Mouse (Mus musculus) layer of hippocampus, adult 9-10 months (tissue): ENCODE measurements around the gene Ggn.
"Not testable (repeated sequence)": the region's sequence is repeated elsewhere in the genome, so short reads cannot be mapped to it uniquely, and the experiment has no call there.

ENCODE experiments used
- DNase-seq: peaks from one replicate; pipeline ENCODE4 v3.0.0; 2022; ENCODE audit warnings: low spot score

The Ggn gene

DNA sequence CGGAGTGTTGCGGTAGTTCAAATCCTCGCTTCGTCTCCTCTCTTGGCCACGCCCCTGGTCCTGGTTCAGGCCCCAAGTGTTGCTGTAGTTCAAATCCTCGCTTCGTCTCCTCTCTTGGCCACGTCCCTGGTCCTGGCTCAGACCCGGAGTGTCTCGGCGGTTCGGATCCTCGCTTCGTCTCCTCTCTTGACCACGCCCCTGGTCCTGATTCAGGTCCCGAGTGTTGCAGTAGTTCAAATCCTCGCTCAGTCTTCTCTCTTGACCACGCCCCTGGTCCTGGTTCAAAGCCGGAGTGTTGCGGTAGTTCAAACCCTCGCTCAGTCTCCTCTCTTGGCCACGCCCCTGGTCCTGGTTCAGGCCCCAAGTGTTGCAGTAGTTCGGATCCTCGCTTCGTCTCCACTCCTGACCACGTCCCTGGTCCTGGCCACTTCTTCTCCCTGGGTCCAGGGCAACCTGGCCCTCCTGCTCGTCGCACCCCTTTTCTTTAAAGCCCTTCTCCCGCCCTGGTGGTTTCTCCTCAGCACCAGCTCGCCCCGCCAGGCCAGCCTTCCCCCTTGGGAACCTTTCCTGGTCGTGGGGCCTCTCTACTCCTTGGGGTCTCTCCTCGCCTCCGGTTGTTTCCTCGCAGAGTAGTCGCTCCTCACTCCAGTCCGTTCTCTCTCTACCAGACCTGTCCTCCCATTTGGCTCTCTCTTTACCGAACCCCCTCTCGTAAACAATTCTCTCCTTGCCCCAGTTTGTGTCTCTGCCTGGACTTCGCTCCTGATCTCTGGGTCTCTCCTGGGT is 43.0 kb downstream of the Ggn start:
- not testable (repeated sequence) for DNase-seq

DNA sequence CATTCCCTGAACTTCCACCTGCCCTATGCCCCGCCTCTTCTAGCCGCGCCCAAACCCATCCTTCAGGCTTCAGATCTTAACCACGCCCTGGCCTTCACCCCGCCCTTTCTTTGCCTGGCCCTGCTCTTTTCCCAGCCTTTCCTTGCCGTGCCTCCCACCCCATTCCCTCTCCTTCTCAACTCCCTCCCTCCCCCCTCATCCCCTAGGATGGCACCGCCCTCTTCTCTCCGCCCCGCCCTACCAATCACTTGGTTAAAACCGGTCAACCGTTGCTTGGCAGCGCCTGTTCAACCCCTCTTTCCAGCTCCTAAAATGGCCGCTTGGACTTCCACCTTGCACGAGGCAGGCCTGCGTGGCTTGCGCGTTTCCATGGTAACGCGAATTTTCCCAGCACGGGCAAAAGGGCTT is 43.7 kb downstream of the Ggn start, which contains the start of gene Catsperg1:
Catsperg1 (minus strand) TSS at position 361 of the 408 bp plus-strand sequence.
- DNase-seq, result no peak

DNA sequence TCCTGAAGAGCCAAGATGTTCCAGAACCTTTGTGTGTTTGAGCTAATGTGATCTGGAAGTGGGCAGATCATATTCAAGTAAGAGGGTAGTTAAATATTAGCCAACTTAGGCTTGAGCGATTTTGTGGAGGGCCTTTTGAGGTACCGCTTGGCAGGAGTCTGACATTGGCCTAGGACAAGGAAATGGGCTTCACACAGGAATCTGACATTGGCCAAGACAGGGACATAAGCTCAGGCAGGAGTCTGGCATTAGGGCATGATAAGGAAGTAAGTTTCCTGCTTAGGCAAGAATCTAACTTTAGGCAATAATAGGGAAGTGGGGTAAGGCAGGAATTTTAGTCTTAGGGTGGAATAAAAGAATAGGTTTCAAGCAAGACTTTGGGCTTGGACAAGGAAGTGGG is 44.2 kb downstream of the Ggn start:
- no peak for DNase-seq

DNA sequence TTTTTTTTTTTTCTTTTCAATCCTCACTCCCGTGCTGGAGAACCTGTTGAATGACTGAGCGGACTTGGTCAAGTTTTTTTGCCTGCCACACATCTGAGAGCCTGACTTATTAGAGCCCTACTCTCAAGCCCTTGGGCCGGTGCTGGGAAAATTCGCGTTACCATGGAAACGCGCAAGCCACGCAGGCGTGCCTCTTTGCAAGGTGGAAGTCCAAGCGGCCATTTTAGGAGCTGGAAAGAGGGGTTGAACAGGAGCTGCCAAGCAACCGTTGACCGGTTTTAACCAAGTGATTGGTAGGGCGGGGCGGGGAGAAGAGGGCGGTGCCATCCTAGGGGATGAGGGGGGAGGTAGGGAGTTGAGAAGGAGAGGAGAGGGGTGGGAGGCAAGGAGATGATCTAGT is 44.8 kb downstream of the Ggn start:
- DNase-seq, result no peak
